Mouse (Mus musculus): ENCODE data around the gene Olfr493. TPM values are rescaled to one million over a fixed set of nuclear protein-coding genes. Genes with fewer than 3 reads are reported as not detected.

The Olfr493 gene
- polyA plus RNA-seq (2015; fragmentation: Nextera tagmentation; extraction: Ambion mirVana), result not detected in 2 replicates

GRCm38 (mm10) chr7:108346879-108347278 lies at the start of gene Olfr493:
Gene Olfr493 (minus strand): TSS chr7:108346979.
- no peak for TF ChIP-seq CTCF (IDR thresholded peaks at IDR 0.05; ENCODE audit: low read depth)
- no peaks in the 10 kb centered on the region for H3K36me3 ChIP-seq (ENCODE audit: control insufficient read depth, insufficient read depth)
- no peaks in the 10 kb centered on the region for H3K27me3 ChIP-seq (replicated peaks; ENCODE audit: control insufficient read depth, insufficient read depth, low read length)
- no peaks in the 10 kb centered on the region for H3K4me1 ChIP-seq (replicated peaks; ENCODE audit: control insufficient read depth, insufficient read depth, low read length)
- no peak within 1 kb of the TSS for H3K9ac ChIP-seq (ENCODE audit: low read depth, low read length)
- no peaks in the 10 kb centered on the region for H3K9me3 ChIP-seq (ENCODE audit: control insufficient read depth)
- no peak within 1 kb of the TSS for H3K27ac ChIP-seq (ENCODE audit: low read depth, low read length)
- no peak for ATAC-seq
- H3K4me3 ChIP-seq (ENCODE audit: low read depth, low read length), result no peak within 1 kb of the TSS
- H3K4me2 ChIP-seq (replicated peaks; ENCODE audit: low read depth), result no peak within 1 kb of the TSS
- 53% methylated on average over 1 of the region's 1 CpGs for WGBS

GRCm38 (mm10) chr7:108392867-108393266 lies 46.1 kb upstream of the Olfr493 start, which contains the start of gene Olfr495:
Gene Olfr495 (plus strand): TSS chr7:108393167.
- Histone ChIP-seq H3K4me3 (ENCODE audit: low read depth, low read length) (no peak within 1 kb of the TSS), H3K27me3 (replicated peaks; ENCODE audit: control insufficient read depth, insufficient read depth, low read length) (no peaks in the 10 kb centered on the region), H3K36me3 (ENCODE audit: control insufficient read depth, insufficient read depth) (no peaks in the 10 kb centered on the region), H3K4me2 (replicated peaks; ENCODE audit: low read depth) (no peak within 1 kb of the TSS), H3K27ac (ENCODE audit: low read depth, low read length) (no peak within 1 kb of the TSS), H3K4me1 (replicated peaks; ENCODE audit: control insufficient read depth, insufficient read depth, low read length) (no peaks in the 10 kb centered on the region), H3K9me3 (ENCODE audit: control insufficient read depth) (no peaks in the 10 kb centered on the region), H3K9ac (ENCODE audit: low read depth, low read length) (no peak within 1 kb of the TSS)
- ATAC-seq, result no peak
- no peak for TF ChIP-seq CTCF (IDR thresholded peaks at IDR 0.05; ENCODE audit: low read depth)
- 57% methylated on average over 1 of the region's 1 CpGs for WGBS

- WGBS, result 81% methylated on average over 3 of the region's 3 CpGs
- no peak for TF ChIP-seq CTCF (IDR thresholded peaks at IDR 0.05; ENCODE audit: low read depth)
Observed at GRCm38 (mm10) chr7:108365035-108365434, 18.3 kb upstream of the Olfr493 start, which contains the start of gene Olfr494. Gene Olfr494 (plus strand): TSS chr7:108365335.

GRCm38 (mm10) chr7:108323574-108323973 lies 23.2 kb downstream of the Olfr493 start, which contains the start of gene Olfr492:
Gene Olfr492 (minus strand): TSS chr7:108323674.
- no peak for TF ChIP-seq CTCF (IDR thresholded peaks at IDR 0.05; ENCODE audit: low read depth)

More at GRCm38 (mm10) chr7:108365035-108365434, 18.3 kb upstream of the Olfr493 start, which contains the start of gene Olfr494:
- Histone ChIP-seq H3K27me3 (replicated peaks; ENCODE audit: control insufficient read depth, insufficient read depth, low read length) (no peaks in the 10 kb centered on the region), H3K9me3 (ENCODE audit: control insufficient read depth) (no peaks in the 10 kb centered on the region), H3K4me3 (ENCODE audit: low read depth, low read length) (no peak within 1 kb of the TSS), H3K4me2 (replicated peaks; ENCODE audit: low read depth) (no peak within 1 kb of the TSS), H3K27ac (ENCODE audit: low read depth, low read length) (no peak within 1 kb of the TSS), H3K36me3 (ENCODE audit: control insufficient read depth, insufficient read depth) (no peaks in the 10 kb centered on the region), H3K4me1 (replicated peaks; ENCODE audit: control insufficient read depth, insufficient read depth, low read length) (no peaks in the 10 kb centered on the region), H3K9ac (ENCODE audit: low read depth, low read length) (no peak within 1 kb of the TSS)
- no peak for ATAC-seq

DNA sequence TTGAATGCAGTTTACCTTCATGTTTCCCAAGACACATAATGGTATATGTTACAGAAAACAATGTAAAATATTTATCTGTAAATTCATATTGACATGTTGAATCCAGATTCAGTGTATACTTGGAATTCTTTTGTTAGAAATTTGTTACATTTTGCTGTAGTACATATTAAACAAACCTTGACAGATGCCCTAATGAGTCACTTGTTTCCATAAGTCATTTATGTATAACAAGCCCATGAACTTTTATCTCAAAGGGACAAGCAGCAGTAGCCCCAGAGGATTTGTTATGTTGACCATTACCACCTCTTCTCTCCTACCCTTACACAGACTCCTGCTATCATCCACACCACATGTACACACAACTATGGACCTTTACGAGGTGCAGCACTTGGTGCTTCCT lies 33.6 kb downstream of the Olfr493 start, which contains the start of gene Olfr491:
Olfr491 (plus strand) TSS at position 301 of the 400 bp plus-strand sequence.
- ATAC-seq, result no peak
- H3K27me3 ChIP-seq (replicated peaks; ENCODE audit: control insufficient read depth, insufficient read depth, low read length), result no peaks in the 10 kb centered on the region
- no peak within 1 kb of the TSS for H3K9ac ChIP-seq (ENCODE audit: low read depth, low read length)
- no peak within 1 kb of the TSS for H3K4me3 ChIP-seq (ENCODE audit: low read depth, low read length)
- H3K4me2 ChIP-seq (replicated peaks; ENCODE audit: low read depth), result no peak within 1 kb of the TSS
- WGBS, result 65% methylated on average over 1 of the region's 1 CpGs
- H3K4me1 ChIP-seq (replicated peaks; ENCODE audit: control insufficient read depth, insufficient read depth, low read length), result no peaks in the 10 kb centered on the region
- no peak within 1 kb of the TSS for H3K27ac ChIP-seq (ENCODE audit: low read depth, low read length)
- no peak for TF ChIP-seq CTCF (IDR thresholded peaks at IDR 0.05; ENCODE audit: low read depth)
- no peaks in the 10 kb centered on the region for H3K36me3 ChIP-seq (ENCODE audit: control insufficient read depth, insufficient read depth)
- H3K9me3 ChIP-seq (ENCODE audit: control insufficient read depth), result no peaks in the 10 kb centered on the region

More at GRCm38 (mm10) chr7:108323574-108323973, 23.2 kb downstream of the Olfr493 start, which contains the start of gene Olfr492:
- H3K9me3 ChIP-seq (ENCODE audit: control insufficient read depth), result no peaks in the 10 kb centered on the region
- H3K36me3 ChIP-seq (ENCODE audit: control insufficient read depth, insufficient read depth), result no peaks in the 10 kb centered on the region
- H3K4me1 ChIP-seq (replicated peaks; ENCODE audit: control insufficient read depth, insufficient read depth, low read length), result no peaks in the 10 kb centered on the region
- H3K4me2 ChIP-seq (replicated peaks; ENCODE audit: low read depth), result no peak within 1 kb of the TSS
- 76% methylated on average over 2 of the region's 2 CpGs for WGBS
- no peaks in the 10 kb centered on the region for H3K27me3 ChIP-seq (replicated peaks; ENCODE audit: control insufficient read depth, insufficient read depth, low read length)
- H3K4me3 ChIP-seq (ENCODE audit: low read depth, low read length), result no peak within 1 kb of the TSS
- no peak within 1 kb of the TSS for H3K9ac ChIP-seq (ENCODE audit: low read depth, low read length)
- no peak within 1 kb of the TSS for H3K27ac ChIP-seq (ENCODE audit: low read depth, low read length)
- no peak for ATAC-seq

Other genes with a start within 250 kb of the Olfr493 start
- 0.08 and 0.10 TPM in 2 replicates for gene Olfr482, start 249.4 kb downstream of the Olfr493 start, polyA plus RNA-seq (2015; fragmentation: Nextera tagmentation; extraction: Ambion mirVana)
- gene Olfr483, start 246.1 kb downstream of the Olfr493 start, polyA plus RNA-seq (2015; fragmentation: Nextera tagmentation; extraction: Ambion mirVana), result not detected in 2 replicates
- not detected in 2 replicates for gene Olfr484, start 219.5 kb downstream of the Olfr493 start, polyA plus RNA-seq (2015; fragmentation: Nextera tagmentation; extraction: Ambion mirVana)
- gene Olfr485, start 187.1 kb downstream of the Olfr493 start, polyA plus RNA-seq (2015; fragmentation: Nextera tagmentation; extraction: Ambion mirVana), result not detected in 2 replicates
- gene Olfr486, start 174.2 kb downstream of the Olfr493 start, polyA plus RNA-seq (2015; fragmentation: Nextera tagmentation; extraction: Ambion mirVana), result not detected in 2 replicates
- not detected in 2 replicates for gene Olfr487, start 132.3 kb downstream of the Olfr493 start, polyA plus RNA-seq (2015; fragmentation: Nextera tagmentation; extraction: Ambion mirVana)
- gene Olfr488, start 88.6 kb downstream of the Olfr493 start, polyA plus RNA-seq (2015; fragmentation: Nextera tagmentation; extraction: Ambion mirVana), result not detected in 2 replicates
- not detected in 2 replicates for gene Olfr490, start 58.0 kb downstream of the Olfr493 start, polyA plus RNA-seq (2015; fragmentation: Nextera tagmentation; extraction: Ambion mirVana)
- gene Olfr491, start 33.5 kb downstream of the Olfr493 start, polyA plus RNA-seq (2015; fragmentation: Nextera tagmentation; extraction: Ambion mirVana), result not detected in 2 replicates
- gene Olfr492, start 23.3 kb downstream of the Olfr493 start, polyA plus RNA-seq (2015; fragmentation: Nextera tagmentation; extraction: Ambion mirVana), result not detected in 2 replicates
- not detected in 2 replicates for gene Olfr494, start 18.4 kb upstream of the Olfr493 start, polyA plus RNA-seq (2015; fragmentation: Nextera tagmentation; extraction: Ambion mirVana)
- not detected in 2 replicates for gene Olfr495, start 46.2 kb upstream of the Olfr493 start, polyA plus RNA-seq (2015; fragmentation: Nextera tagmentation; extraction: Ambion mirVana)
- gene Olfr497, start 73.4 kb upstream of the Olfr493 start, polyA plus RNA-seq (2015; fragmentation: Nextera tagmentation; extraction: Ambion mirVana), result not detected in 2 replicates
- gene Olfr498, start 118.3 kb upstream of the Olfr493 start, polyA plus RNA-seq (2015; fragmentation: Nextera tagmentation; extraction: Ambion mirVana), result not detected in 2 replicates
- gene Olfr502, start 178.1 kb upstream of the Olfr493 start, polyA plus RNA-seq (2015; fragmentation: Nextera tagmentation; extraction: Ambion mirVana), result not detected in 2 replicates
- gene Olfr503, start 197.5 kb upstream of the Olfr493 start, polyA plus RNA-seq (2015; fragmentation: Nextera tagmentation; extraction: Ambion mirVana), result not detected in 2 replicates
- gene Olfr504, start 218.8 kb upstream of the Olfr493 start, polyA plus RNA-seq (2015; fragmentation: Nextera tagmentation; extraction: Ambion mirVana), result not detected in 2 replicates

Data from intestine, postnatal 0 days (tissue).